Mouse (Mus musculus): Measurements from ENCODE around the gene Dolpp1. TPM values are rescaled to one million over a fixed set of nuclear protein-coding genes. Genes with fewer than 3 reads are reported as not detected.

The Dolpp1 gene
- polyA plus RNA-seq, 1 experiment = 24.4 TPM

GRCm38 (mm10) chr2:30392577-30393369, 719 bp downstream of the Dolpp1 start:
- H3K36me3 ChIP-seq (replicated peaks; ENCODE audit: low read length) = peaks cover 54% of the 10 kb centered on the region

GRCm38 (mm10) chr2:30393370-30393656, 1.3 kb downstream of the Dolpp1 start:
- no peaks in the 10 kb centered on the region for H3K27me3 ChIP-seq (replicated peaks)
- peaks cover 7% of the 10 kb centered on the region; the same call in 1 of the 2 replicates for H3K9me3 ChIP-seq
- TF ChIP-seq GATA1 (IDR thresholded peaks at IDR 0.05; ENCODE audit: borderline replicate concordance, low read length) (no peak), FLI1 (IDR thresholded peaks at IDR 0.05; ENCODE audit: low read length) (no peak)
- H3K4me3 ChIP-seq (replicated peaks) = peak overlapping the region; percentile 96
- peaks cover 61% of the 10 kb centered on the region for H3K4me1 ChIP-seq
- H3K36me3 ChIP-seq (replicated peaks; ENCODE audit: low read length) = peaks cover 55% of the 10 kb centered on the region

More at GRCm38 (mm10) chr2:30392577-30393369, 719 bp downstream of the Dolpp1 start:
- TF ChIP-seq FLI1 (IDR thresholded peaks at IDR 0.05; ENCODE audit: low read length) (no peak), GATA1 (IDR thresholded peaks at IDR 0.05; ENCODE audit: borderline replicate concordance, low read length) (no peak)
- no peaks in the 10 kb centered on the region for H3K27me3 ChIP-seq (replicated peaks)
- peaks cover 56% of the 10 kb centered on the region for H3K4me1 ChIP-seq
- H3K9me3 ChIP-seq = peaks cover 7% of the 10 kb centered on the region; the same call in 1 of the 2 replicates
- peak overlapping the region; percentile 96 for H3K4me3 ChIP-seq (replicated peaks)

GRCm38 (mm10) chr2:30395757-30396156, 3.7 kb downstream of the Dolpp1 start:
- Histone ChIP-seq H3K4me1 (peaks cover 73% of the 10 kb centered on the region), H3K27me3 (replicated peaks) (no peaks in the 10 kb centered on the region), H3K36me3 (replicated peaks; ENCODE audit: low read length) (peaks cover 71% of the 10 kb centered on the region), H3K9me3 (no peaks in the 10 kb centered on the region), H3K4me3 (replicated peaks) (no peak overlapping the region)
- TF ChIP-seq FLI1 (IDR thresholded peaks at IDR 0.05; ENCODE audit: low read length) (no peak), GATA1 (IDR thresholded peaks at IDR 0.05; ENCODE audit: borderline replicate concordance, low read length) (no peak)

- TF ChIP-seq GATA1 (IDR thresholded peaks at IDR 0.05; ENCODE audit: borderline replicate concordance, low read length) (no peak), FLI1 (IDR thresholded peaks at IDR 0.05; ENCODE audit: low read length) (no peak)
- Histone ChIP-seq H3K36me3 (replicated peaks; ENCODE audit: low read length) (peaks cover 75% of the 10 kb centered on the region), H3K4me3 (replicated peaks) (no peak overlapping the region), H3K4me1 (peaks cover 69% of the 10 kb centered on the region), H3K27me3 (replicated peaks) (no peaks in the 10 kb centered on the region), H3K9me3 (no peaks in the 10 kb centered on the region)
These were observed 4.2 kb downstream of the Dolpp1 start for GRCm38 (mm10) chr2:30396246-30396645.

- Histone ChIP-seq H3K9me3 (no peaks in the 10 kb centered on the region), H3K4me1 (peaks cover 62% of the 10 kb centered on the region), H3K4me3 (replicated peaks) (no peak overlapping the region), H3K27me3 (replicated peaks) (no peaks in the 10 kb centered on the region), H3K36me3 (replicated peaks; ENCODE audit: low read length) (peaks cover 93% of the 10 kb centered on the region)
- TF ChIP-seq FLI1 (IDR thresholded peaks at IDR 0.05; ENCODE audit: low read length) (no peak), GATA1 (IDR thresholded peaks at IDR 0.05; ENCODE audit: borderline replicate concordance, low read length) (no peak)
These were observed 6.0 kb downstream of the Dolpp1 start for GRCm38 (mm10) chr2:30397986-30398512.

- H3K4me1 ChIP-seq = peaks cover 53% of the 10 kb centered on the region
- H3K36me3 ChIP-seq (replicated peaks; ENCODE audit: low read length) = peaks cover 99% of the 10 kb centered on the region
- no peaks in the 10 kb centered on the region for H3K27me3 ChIP-seq (replicated peaks)
- no peak for TF ChIP-seq FLI1 (IDR thresholded peaks at IDR 0.05; ENCODE audit: low read length)
- no peak for TF ChIP-seq GATA1 (IDR thresholded peaks at IDR 0.05; ENCODE audit: borderline replicate concordance, low read length)
- H3K9me3 ChIP-seq = no peaks in the 10 kb centered on the region
- no peak overlapping the region for H3K4me3 ChIP-seq (replicated peaks)
These were observed 7.4 kb downstream of the Dolpp1 start for GRCm38 (mm10) chr2:30399191-30400171.

GRCm38 (mm10) chr2:30401581-30401980, 9.5 kb downstream of the Dolpp1 start:
- Histone ChIP-seq H3K9me3 (no peaks in the 10 kb centered on the region), H3K4me3 (replicated peaks) (no peak overlapping the region), H3K36me3 (replicated peaks; ENCODE audit: low read length) (peaks cover 100% of the 10 kb centered on the region), H3K27me3 (replicated peaks) (no peaks in the 10 kb centered on the region), H3K4me1 (peaks cover 39% of the 10 kb centered on the region)
- TF ChIP-seq FLI1 (IDR thresholded peaks at IDR 0.05; ENCODE audit: low read length) = no peak
- no peak for TF ChIP-seq GATA1 (IDR thresholded peaks at IDR 0.05; ENCODE audit: borderline replicate concordance, low read length)

- no peaks in the 10 kb centered on the region for H3K27me3 ChIP-seq (replicated peaks)
- no peak overlapping the region for H3K4me3 ChIP-seq (replicated peaks)
- peaks cover 100% of the 10 kb centered on the region for H3K36me3 ChIP-seq (replicated peaks; ENCODE audit: low read length)
- TF ChIP-seq FLI1 (IDR thresholded peaks at IDR 0.05; ENCODE audit: low read length) = no peak
- TF ChIP-seq GATA1 (IDR thresholded peaks at IDR 0.05; ENCODE audit: borderline replicate concordance, low read length) = no peak
- peaks cover 47% of the 10 kb centered on the region for H3K4me1 ChIP-seq
- no peaks in the 10 kb centered on the region for H3K9me3 ChIP-seq
These were observed 10.3 kb downstream of the Dolpp1 start for GRCm38 (mm10) chr2:30402351-30402826.

GRCm38 (mm10) chr2:30402843-30403242, 10.8 kb downstream of the Dolpp1 start:
- no peak overlapping the region for H3K4me3 ChIP-seq (replicated peaks)
- peaks cover 51% of the 10 kb centered on the region for H3K4me1 ChIP-seq
- H3K27me3 ChIP-seq (replicated peaks) = no peaks in the 10 kb centered on the region
- TF ChIP-seq FLI1 (IDR thresholded peaks at IDR 0.05; ENCODE audit: low read length) = no peak
- TF ChIP-seq GATA1 (IDR thresholded peaks at IDR 0.05; ENCODE audit: borderline replicate concordance, low read length) = no peak
- no peaks in the 10 kb centered on the region for H3K9me3 ChIP-seq
- peaks cover 100% of the 10 kb centered on the region for H3K36me3 ChIP-seq (replicated peaks; ENCODE audit: low read length)

All from megakaryocyte, embryonic 14.5 days (primary cell).